Mouse (Mus musculus) embryonic facial prominence, embryonic 13.5 days (tissue): ENCODE data around the gene Med9. TPM values are rescaled to one million over a fixed set of nuclear protein-coding genes. Genes with fewer than 3 reads are reported as not detected.

Experiments
- ATAC-seq: fragments of 200-750 bp; cut with Nextera tagmentation; 2 replicates; pipeline ENCODE4 v1.8.0; 2017; ENCODE audit warnings: low read depth; ENCODE audit not compliant: insufficient number of reproducible peaks, insufficient read depth, low FRiP score, low TSS enrichment
- H3K27ac ChIP-seq: fragments of 300-500 bp; sonication (generic); 2 replicates; pipeline ENCODE4 v1.5.1; 2015; ENCODE audit warnings: moderate library complexity, mild to moderate bottlenecking, inconsistent platforms
- H3K27me3 ChIP-seq: fragments of 300-500 bp; sonication (generic); 2 replicates; pipeline ENCODE4 v1.6.1; 2015; ENCODE audit warnings: mild to moderate bottlenecking, inconsistent platforms
- H3K36me3 ChIP-seq: fragments of 300-500 bp; sonication (generic); 2 replicates; pipeline ENCODE4 v1.6.1; 2015; ENCODE audit warnings: mild to moderate bottlenecking, inconsistent platforms
- H3K4me1 ChIP-seq: fragments of 300-500 bp; sonication (generic); 2 replicates; pipeline ENCODE4 v1.6.1; 2015; ENCODE audit warnings: inconsistent platforms
- H3K4me2 ChIP-seq: fragments of 300-500 bp; sonication (generic); 2 replicates; pipeline ENCODE4 v1.6.1; 2015; ENCODE audit warnings: moderate library complexity, mild to moderate bottlenecking, inconsistent platforms
- H3K4me3 ChIP-seq: fragments of 300-500 bp; sonication (generic); 2 replicates; pipeline ENCODE4 v1.5.1; 2015; ENCODE audit warnings: mild to moderate bottlenecking, inconsistent platforms
- H3K9ac ChIP-seq: fragments of 300-500 bp; sonication (generic); 2 replicates; pipeline ENCODE4 v1.6.1; 2015; ENCODE audit warnings: mild to moderate bottlenecking, inconsistent platforms
- H3K9me3 ChIP-seq: fragments of 300-500 bp; sonication (generic); 2 replicates; pipeline ENCODE4 v1.6.1; 2016; ENCODE audit warnings: inconsistent platforms
- WGBS: fragments of 180-500 bp; shearing (Covaris S2); methylation state at CpG from one replicate; pipeline ENCODE4 v1.1.7; 2015; ENCODE audit warnings: mixed read lengths; 5-methylcytosine and 5-hydroxymethylcytosine counted together
- polyA plus RNA-seq: library from polyadenylated mRNA; unstranded; fragments of >200 nt; fragmentation: Nextera tagmentation; extraction: Ambion mirVana; gene quantifications from 2 replicates; pipeline ENCODE4 v1.2.1, GENCODE M21; 2015

Gene Med9
- polyA plus RNA-seq, 1 experiment from 2014 or later = 40.0 TPM

- WGBS = 78% methylated on average over 6 of the region's 6 CpGs
- Histone ChIP-seq H3K36me3 (no peaks in the 10 kb centered on the region), H3K27me3 (no peaks in the 10 kb centered on the region)
Observed at GRCm38 (mm10) chr11:60004716-60005115, 56.7 kb downstream of the Med9 start.

GRCm38 (mm10) chr11:60005866-60006265 is 57.9 kb downstream of the Med9 start:
- H3K36me3 ChIP-seq = no peaks in the 10 kb centered on the region
- H3K4me1 ChIP-seq = no peaks in the 10 kb centered on the region
- no peak overlapping the region for H3K4me2 ChIP-seq
- no peak for ATAC-seq
- no peak overlapping the region for H3K4me3 ChIP-seq
- no peak overlapping the region for H3K27ac ChIP-seq
- H3K9me3 ChIP-seq = no peaks in the 10 kb centered on the region
- no peak overlapping the region for H3K9ac ChIP-seq
- H3K27me3 ChIP-seq = no peaks in the 10 kb centered on the region
- WGBS = 65% methylated on average over 3 of the region's 3 CpGs

More at GRCm38 (mm10) chr11:60004716-60005115, 56.7 kb downstream of the Med9 start:
- H3K9ac ChIP-seq = no peak overlapping the region
- no peaks in the 10 kb centered on the region for H3K4me1 ChIP-seq
- ATAC-seq = no peak
- H3K4me2 ChIP-seq = no peak overlapping the region
- no peaks in the 10 kb centered on the region for H3K9me3 ChIP-seq
- H3K4me3 ChIP-seq = no peak overlapping the region
- H3K27ac ChIP-seq = no peak overlapping the region

GRCm38 (mm10) chr11:60009451-60009850 is 61.4 kb downstream of the Med9 start:
- Histone ChIP-seq H3K36me3 (no peaks in the 10 kb centered on the region), H3K27ac (no peak overlapping the region), H3K4me3 (no peak overlapping the region), H3K9ac (no peak overlapping the region), H3K4me2 (no peak overlapping the region), H3K4me1 (no peaks in the 10 kb centered on the region), H3K9me3 (no peaks in the 10 kb centered on the region), H3K27me3 (no peaks in the 10 kb centered on the region)
- ATAC-seq = no peak
- 80% methylated on average over 3 of the region's 3 CpGs for WGBS

GRCm38 (mm10) chr11:60011516-60011915 is 63.5 kb downstream of the Med9 start:
- no peak overlapping the region for H3K27ac ChIP-seq
- no peaks in the 10 kb centered on the region for H3K36me3 ChIP-seq
- H3K9ac ChIP-seq = no peak overlapping the region
- no peaks in the 10 kb centered on the region for H3K27me3 ChIP-seq
- H3K9me3 ChIP-seq = no peaks in the 10 kb centered on the region
- no peaks in the 10 kb centered on the region for H3K4me1 ChIP-seq
- 79% methylated on average over 3 of the region's 3 CpGs for WGBS
- no peak overlapping the region for H3K4me3 ChIP-seq
- no peak for ATAC-seq
- no peak overlapping the region for H3K4me2 ChIP-seq

Other genes starting within 250 kb of the Med9 start
- 3.6 and 3.9 TPM in 2 replicates for gene Pld6, start 160.6 kb upstream of the Med9 start, polyA plus RNA-seq
- gene Flcn, start 138.2 kb upstream of the Med9 start, polyA plus RNA-seq = 34.0 and 37.5 TPM in 2 replicates
- 42.6 and 45.9 TPM in 2 replicates for gene Nt5m, start 108.8 kb upstream of the Med9 start, polyA plus RNA-seq
- 206 and 210 TPM in 2 replicates for gene Cops3, start 108.4 kb upstream of the Med9 start, polyA plus RNA-seq
- 2.8 and 3.2 TPM in 2 replicates for gene Rasd1, start 16.7 kb downstream of the Med9 start, polyA plus RNA-seq
- 5.2 and 6.5 TPM in 2 replicates for gene Pemt, start 98.3 kb downstream of the Med9 start, polyA plus RNA-seq
- gene Rai1, start 156.8 kb downstream of the Med9 start, polyA plus RNA-seq = 27.9 and 28.5 TPM in 2 replicates